Mouse (Mus musculus) limb, embryonic 11.5 days (tissue): ENCODE measurements around the gene Zdhhc3. TPM values are rescaled to one million over a fixed set of nuclear protein-coding genes. Genes with fewer than 3 reads are reported as not detected.
A peak's percentile ranks its signal among the peaks of the same experiment; 100 is the strongest.

Experiments used
- ATAC-seq: fragments of 200-750 bp; cut with Nextera tagmentation; 2 replicates; pipeline ENCODE4 v1.8.0; 2017; ENCODE audit warnings: low read depth; ENCODE audit not compliant: insufficient number of reproducible peaks, low FRiP score, low TSS enrichment
- DNase-seq: peaks from one replicate; pipeline ENCODE4 v3.0.0-alpha.2; 2015; ENCODE audit warnings: low spot score
- H3K27ac ChIP-seq: fragments of 300-500 bp; sonication (generic); replicated peaks from 2 replicates; pipeline ENCODE4 v1.5.1; 2014; ENCODE audit warnings: low read depth, mild to moderate bottlenecking, low read length
- H3K27me3 ChIP-seq: fragments of 300-500 bp; sonication (generic); 2 replicates; pipeline ENCODE4 v1.6.1; 2014; ENCODE audit warnings: mild to moderate bottlenecking, low read length, mixed read lengths; ENCODE audit not compliant: control insufficient read depth, insufficient read depth
- H3K36me3 ChIP-seq: fragments of 300-500 bp; sonication (generic); 2 replicates; pipeline ENCODE4 v1.6.1; 2014; ENCODE audit warnings: mild to moderate bottlenecking, low read length, moderate library complexity, mixed read lengths; ENCODE audit not compliant: control insufficient read depth, insufficient read depth
- H3K4me1 ChIP-seq: fragments of 300-500 bp; sonication (generic); 2 replicates; pipeline ENCODE4 v1.6.1; 2014; ENCODE audit warnings: low read length, mixed read lengths; ENCODE audit not compliant: control insufficient read depth, insufficient read depth
- H3K4me2 ChIP-seq: fragments of 300-500 bp; sonication (generic); 2 replicates; pipeline ENCODE4 v1.6.1; 2014; ENCODE audit warnings: low read depth, mild to moderate bottlenecking, moderate library complexity; ENCODE audit not compliant: severe bottlenecking
- H3K4me3 ChIP-seq: fragments of 300-500 bp; sonication (generic); 2 replicates; pipeline ENCODE4 v1.5.1; 2014; ENCODE audit warnings: low read depth, low read length
- H3K9ac ChIP-seq: fragments of 300-500 bp; sonication (generic); 2 replicates; pipeline ENCODE4 v1.6.1; 2014; ENCODE audit warnings: mild to moderate bottlenecking, low read length
- H3K9me3 ChIP-seq: fragments of 300-500 bp; sonication (generic); 2 replicates; pipeline ENCODE4 v1.6.1; 2016; ENCODE audit warnings: low read length; ENCODE audit not compliant: control insufficient read depth
- WGBS: fragments of 180-500 bp; shearing (Covaris S2); extraction: QIAGEN DNeasy Blood & Tissue Kit; methylation state at CpG from one replicate; pipeline ENCODE4 v1.1.7; 2014; 5-methylcytosine and 5-hydroxymethylcytosine counted together
- polyA plus RNA-seq: library from polyadenylated mRNA; unstranded; fragments of >200 nt; fragmentation: Nextera tagmentation; extraction: Ambion mirVana; gene quantifications from 2 replicates; pipeline ENCODE4 v1.2.1, GENCODE M21; 2014

Gene Zdhhc3
- polyA plus RNA-seq, 1 experiment from 2014 or later, result 47.5 TPM

- Histone ChIP-seq H3K27me3 (no peaks in the 10 kb centered on the region), H3K4me1 (no peaks in the 10 kb centered on the region), H3K9me3 (no peaks in the 10 kb centered on the region), H3K4me2 (no peak overlapping the region), H3K36me3 (peaks cover 15% of the 10 kb centered on the region; the same call in 1 of the 2 replicates), H3K9ac (no peak overlapping the region), H3K27ac (no peak overlapping the region), H3K4me3 (no peak overlapping the region)
- WGBS, result 95% methylated on average over 2 of the region's 2 CpGs
- DNase-seq (no peak), ATAC-seq (no peak)
These were observed 11.5 kb upstream of the Zdhhc3 start for GRCm38 (mm10) chr9:123124413-123124981.

- Histone ChIP-seq H3K4me1 (no peaks in the 10 kb centered on the region), H3K36me3 (peaks cover 18% of the 10 kb centered on the region; the same call in 1 of the 2 replicates), H3K4me3 (no peak overlapping the region), H3K9ac (no peak overlapping the region), H3K9me3 (no peaks in the 10 kb centered on the region), H3K27ac (no peak overlapping the region), H3K4me2 (no peak overlapping the region), H3K27me3 (no peaks in the 10 kb centered on the region)
- ATAC-seq (no peak), DNase-seq (no peak)
- 95% methylated on average over 6 of the region's 6 CpGs for WGBS
These were observed 10.8 kb upstream of the Zdhhc3 start for GRCm38 (mm10) chr9:123123571-123124412.

DNA sequence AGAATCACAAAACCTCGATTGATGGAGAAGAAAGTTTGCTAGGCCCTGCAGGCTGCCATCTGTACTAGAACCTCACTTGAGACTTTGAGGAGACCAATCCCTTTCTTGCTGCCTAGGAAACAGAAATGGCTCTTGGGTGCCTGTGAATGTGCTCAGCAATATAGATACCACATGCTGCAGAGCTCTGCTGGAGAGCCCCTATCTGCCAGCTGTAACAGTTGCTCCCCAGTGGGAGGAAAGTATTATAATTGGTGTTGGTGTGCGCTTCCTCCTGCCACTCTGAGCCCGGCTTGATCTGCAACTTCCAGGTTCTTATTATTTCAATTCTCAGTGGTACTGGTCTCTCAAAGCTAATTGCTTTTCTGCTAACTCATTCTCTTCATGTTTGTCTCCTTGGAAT lies 10.0 kb upstream of the Zdhhc3 start:
- H3K4me3 ChIP-seq, result no peak overlapping the region
- H3K4me1 ChIP-seq, result no peaks in the 10 kb centered on the region
- H3K4me2 ChIP-seq, result no peak overlapping the region
- no peaks in the 10 kb centered on the region for H3K27me3 ChIP-seq
- no peaks in the 10 kb centered on the region for H3K9me3 ChIP-seq
- DNase-seq (no peak), ATAC-seq (no peak)
- H3K36me3 ChIP-seq, result peaks cover 18% of the 10 kb centered on the region; the same call in 1 of the 2 replicates
- no peak overlapping the region for H3K27ac ChIP-seq
- 90% methylated on average over 3 of the region's 3 CpGs for WGBS
- H3K9ac ChIP-seq, result no peak overlapping the region

DNA sequence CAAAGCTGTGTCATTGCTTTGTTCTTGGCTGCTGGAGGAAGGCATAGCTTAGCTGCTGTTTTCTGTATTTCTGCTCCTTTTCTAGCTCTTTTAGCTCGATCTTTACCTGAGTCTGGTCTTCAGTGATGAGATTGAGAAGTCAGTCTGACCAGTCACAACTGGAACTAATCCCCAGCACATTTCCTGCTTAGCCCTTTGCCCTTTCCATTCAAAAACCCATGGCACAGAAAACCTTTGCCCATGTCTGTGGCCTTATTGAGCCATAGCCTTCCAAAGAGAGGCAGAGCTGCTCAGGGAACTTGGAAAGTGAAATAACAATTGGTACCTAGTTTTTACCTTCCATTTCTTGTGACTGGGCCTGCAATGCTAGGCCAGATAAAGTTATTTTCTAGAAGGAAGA lies 2.6 kb upstream of the Zdhhc3 start:
- Histone ChIP-seq H3K9ac (no peak overlapping the region), H3K9me3 (no peaks in the 10 kb centered on the region), H3K4me2 (no peak overlapping the region), H3K27ac (no peak overlapping the region), H3K4me3 (no peak overlapping the region), H3K36me3 (peaks cover 7% of the 10 kb centered on the region; the same call in 1 of the 2 replicates), H3K27me3 (no peaks in the 10 kb centered on the region), H3K4me1 (peaks cover 12% of the 10 kb centered on the region)
- 80% methylated on average over 1 of the region's 1 CpGs for WGBS
- DNase-seq, result no peak
- no peak for ATAC-seq

GRCm38 (mm10) chr9:123113931-123114330 lies 926 bp upstream of the Zdhhc3 start:
- H3K4me2 ChIP-seq, result peak overlapping the region; percentile 70
- H3K36me3 ChIP-seq, result peaks cover under 1% of the 10 kb centered on the region; the same call in 1 of the 2 replicates
- H3K27me3 ChIP-seq, result no peaks in the 10 kb centered on the region
- WGBS, result 75% methylated on average over 6 of the region's 6 CpGs
- ATAC-seq, result no peak
- no peak overlapping the region for H3K27ac ChIP-seq
- H3K4me3 ChIP-seq, result peak overlapping the region; percentile 86
- DNase-seq, result no peak
- H3K4me1 ChIP-seq, result peaks cover 12% of the 10 kb centered on the region
- peak overlapping the region; percentile 94 for H3K9ac ChIP-seq
- H3K9me3 ChIP-seq, result no peaks in the 10 kb centered on the region

GRCm38 (mm10) chr9:123111751-123112221 lies 1.2 kb downstream of the Zdhhc3 start:
- Histone ChIP-seq H3K9ac (peak overlapping the region; percentile 94), H3K36me3 (no peaks in the 10 kb centered on the region; the same call in 1 of the 2 replicates), H3K27ac (no peak overlapping the region), H3K4me3 (peak overlapping the region; percentile 86), H3K4me2 (peak overlapping the region; percentile 70), H3K27me3 (no peaks in the 10 kb centered on the region), H3K9me3 (no peaks in the 10 kb centered on the region), H3K4me1 (peaks cover 12% of the 10 kb centered on the region)
- DNase-seq, result no peak
- ATAC-seq, result no peak
- WGBS, result 61% methylated on average over 8 of the region's 8 CpGs

GRCm38 (mm10) chr9:123109188-123109587 lies 3.8 kb downstream of the Zdhhc3 start:
- Histone ChIP-seq H3K9me3 (no peaks in the 10 kb centered on the region), H3K36me3 (no peaks in the 10 kb centered on the region), H3K27me3 (no peaks in the 10 kb centered on the region), H3K4me1 (peaks cover 12% of the 10 kb centered on the region), H3K27ac (no peak overlapping the region), H3K9ac (no peak overlapping the region), H3K4me3 (no peak overlapping the region), H3K4me2 (no peak overlapping the region)
- 89% methylated on average over 7 of the region's 7 CpGs for WGBS
- no peak for DNase-seq
- ATAC-seq, result no peak

DNA sequence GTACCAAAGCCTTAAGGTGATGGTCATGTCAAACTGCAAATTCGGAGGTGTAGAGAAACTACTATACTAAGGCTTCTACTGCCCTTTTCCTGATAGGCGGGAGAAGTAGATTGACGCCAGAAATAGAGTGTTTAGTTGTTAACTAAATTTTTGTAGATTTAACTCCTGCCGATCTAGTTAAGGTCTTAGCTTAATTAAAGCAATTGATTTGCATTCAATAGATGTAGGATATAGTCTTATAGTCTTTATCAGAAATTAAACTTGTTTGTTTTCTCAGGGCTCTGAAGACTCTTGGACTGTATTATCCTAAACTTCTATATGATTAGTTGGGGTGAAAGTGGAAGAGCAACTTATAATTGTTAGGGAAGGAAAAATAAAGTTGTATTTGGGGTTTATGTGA lies 5.8 kb downstream of the Zdhhc3 start:
- H3K4me1 ChIP-seq, result peaks cover 6% of the 10 kb centered on the region

More for the DNA sequence above, 5.8 kb downstream of the Zdhhc3 start:
- ATAC-seq (no peak), DNase-seq (no peak)
- Histone ChIP-seq H3K27me3 (no peaks in the 10 kb centered on the region), H3K27ac (no peak overlapping the region), H3K4me2 (no peak overlapping the region), H3K9me3 (no peaks in the 10 kb centered on the region), H3K36me3 (no peaks in the 10 kb centered on the region), H3K4me3 (no peak overlapping the region), H3K9ac (no peak overlapping the region)
- 92% methylated on average over 4 of the region's 4 CpGs for WGBS
